Mouse (Mus musculus): ENCODE results near the gene Rerg.

DNA sequence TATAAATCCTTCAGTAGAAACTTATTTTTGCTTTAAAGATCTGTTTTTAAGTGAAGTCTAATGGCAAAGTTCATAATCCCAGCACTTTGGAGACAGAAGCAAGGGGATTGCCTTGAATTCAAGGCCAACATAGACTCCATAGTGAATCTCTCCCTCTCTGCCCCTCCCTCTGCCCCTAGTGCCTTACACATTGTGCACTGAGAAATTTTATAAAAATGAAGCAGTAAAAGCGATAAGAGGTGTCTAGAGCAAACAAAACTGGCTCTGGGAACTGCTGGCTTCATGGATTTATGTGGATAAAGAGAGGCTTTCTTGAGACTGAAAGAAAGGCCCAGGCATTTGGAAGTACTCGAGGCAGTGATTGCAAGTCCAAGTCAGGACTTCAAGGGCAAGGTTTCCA, 145.8 kb downstream of the Rerg start:
- TF ChIP-seq POLR2A (IDR thresholded peaks at IDR 0.05; ENCODE audit: borderline replicate concordance, extremely low read depth, low read depth, low read length) (no peak), CTCF (IDR thresholded peaks at IDR 0.05; ENCODE audit: insufficient read depth, low read length) (no peak)
